Mouse (Mus musculus) olfactory bulb, adult 2 months (tissue): ENCODE results near the gene Gabbr2. TPM values are rescaled to one million over a fixed set of nuclear protein-coding genes. Genes with fewer than 3 reads are reported as not detected.

Source experiments
- H3K27ac ChIP-seq: fragments of 200-500 bp; 2 replicates; pipeline ENCODE4 v1.5.1; 2012; ENCODE audit warnings: low read depth, low read length; ENCODE audit not compliant: insufficient read depth
- H3K4me1 ChIP-seq: fragments of 200-500 bp; 2 replicates; pipeline ENCODE4 v1.6.1; 2012; ENCODE audit warnings: low read length; ENCODE audit not compliant: control insufficient read depth, insufficient read depth
- H3K4me3 ChIP-seq: fragments of 200-500 bp; 2 replicates; pipeline ENCODE4 v1.5.1; 2012; ENCODE audit warnings: mild to moderate bottlenecking, low read depth, low read length, moderate library complexity; ENCODE audit not compliant: insufficient read depth
- CTCF ChIP-seq: fragments of 200-500 bp; IDR thresholded peaks from 2 replicates; pipeline ENCODE4 v1.5.1; 2012; ENCODE audit warnings: low read depth, mild to moderate bottlenecking, low read length, moderate library complexity; ENCODE audit not compliant: insufficient read depth
- POLR2A ChIP-seq: fragments of 200-500 bp; IDR thresholded peaks from 2 replicates; pipeline ENCODE4 v1.6.1; 2012; ENCODE audit warnings: mild to moderate bottlenecking, low read depth, low read length, moderate library complexity; ENCODE audit not compliant: insufficient read depth
- whole genome bisulfite sequencing: fragments of 180-500 bp; shearing (Covaris S2); methylation state at CpG from one replicate; pipeline ENCODE4 v1.1.7; 2018; 5-methylcytosine and 5-hydroxymethylcytosine counted together
- polyA plus RNA-seq: library from polyadenylated mRNA; stranded (reverse); fragments of >200 nt; gene quantifications from 2 replicates; pipeline ENCODE4 v1.2.4, GENCODE M21; 2012; ENCODE audit warnings: low replicate concordance; ENCODE audit not compliant: missing spikeins, insufficient read depth, insufficient read length

The Gabbr2 gene
- polyA plus RNA-seq, 1 experiment: not detected

DNA sequence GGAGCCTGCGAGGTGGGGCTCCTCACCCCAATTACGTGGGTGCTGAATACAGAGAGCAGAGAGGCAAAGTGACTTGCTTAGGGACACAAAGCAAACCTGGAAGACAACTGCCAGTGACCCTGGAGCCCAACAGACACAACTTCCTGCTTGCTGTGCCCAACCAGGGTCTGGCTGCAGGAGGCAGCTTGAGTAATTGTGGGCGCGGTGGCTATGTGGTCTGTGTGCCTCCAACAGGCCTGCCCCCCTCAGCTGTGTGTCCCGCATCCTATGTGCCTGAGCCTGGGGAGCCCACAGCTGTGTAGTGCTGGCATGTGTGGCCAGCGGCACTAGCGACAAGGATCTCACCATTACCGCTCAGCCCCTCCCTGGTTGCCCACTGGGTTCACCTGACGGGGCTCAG lies 377.0 kb downstream of the Gabbr2 start:
- TF ChIP-seq CTCF (no peak), POLR2A (no peak)
- Histone ChIP-seq H3K4me3 (no peak overlapping the region), H3K4me1 (no peaks in the 10 kb centered on the region), H3K27ac (no peak overlapping the region)
- 94% methylated on average over 9 of the region's 9 CpGs for WGBS

- WGBS: 90% methylated on average over 12 of the region's 12 CpGs
- Histone ChIP-seq H3K4me1 (no peaks in the 10 kb centered on the region), H3K4me3 (no peak overlapping the region), H3K27ac (no peak overlapping the region)
- TF ChIP-seq POLR2A (no peak), CTCF (no peak)
Observed at GRCm38 (mm10) chr4:46613618-46614017, 378.1 kb downstream of the Gabbr2 start.

Other genes with a start within 250 kb of the Gabbr2 start
- not detected in 2 replicates for gene Anks6, start 65.6 kb upstream of the Gabbr2 start, polyA plus RNA-seq
- gene Galnt12, start 100.0 kb upstream of the Gabbr2 start, polyA plus RNA-seq: not detected in 2 replicates
- not detected in 2 replicates for gene Col15a1, start 216.3 kb upstream of the Gabbr2 start, polyA plus RNA-seq